Mouse (Mus musculus) embryonic fibroblast, embryonic 13.5 days (primary cell): ENCODE measurements around the gene Zfp382. TPM values are rescaled to one million over a fixed set of nuclear protein-coding genes. Genes with fewer than 3 reads are reported as not detected.
A peak's percentile ranks its signal among the peaks of the same experiment; 100 is the strongest.
"Not testable (repeated sequence)": the region's sequence is repeated elsewhere in the genome, so short reads cannot be mapped to it uniquely, and the experiment has no call there.

ENCODE experiments used
- H3K27ac ChIP-seq: 2 replicates; pipeline ENCODE4 v1.5.1; 2012; ENCODE audit warnings: low read length, control low read depth, inconsistent platforms; ENCODE audit not compliant: insufficient read depth
- H3K4me1 ChIP-seq: 2 replicates; pipeline ENCODE4 v1.6.1; 2011; ENCODE audit warnings: low read length; ENCODE audit not compliant: control insufficient read depth, insufficient read depth
- H3K4me3 ChIP-seq: 2 replicates; pipeline ENCODE4 v1.5.1; 2011; ENCODE audit warnings: mild to moderate bottlenecking, control low read depth, low read length; ENCODE audit not compliant: insufficient read depth
- CTCF ChIP-seq: IDR thresholded peaks from 2 replicates; pipeline ENCODE4 v1.5.1; 2011; ENCODE audit warnings: mild to moderate bottlenecking, control low read depth, low read length, moderate library complexity, borderline replicate concordance; ENCODE audit not compliant: insufficient read depth
- POLR2A ChIP-seq: IDR thresholded peaks from 2 replicates; pipeline ENCODE4 v1.6.1; 2011; ENCODE audit warnings: low read depth, mild to moderate bottlenecking, control low read depth, low read length, moderate library complexity
- polyA plus RNA-seq: library from polyadenylated mRNA; stranded (reverse); fragments of >200 nt; gene quantifications from 2 replicates; pipeline ENCODE4 v1.2.4, GENCODE M21; 2011; ENCODE audit warnings: low read depth; ENCODE audit not compliant: missing spikeins, insufficient read length

Zfp382 gene
- polyA plus RNA-seq, 1 experiment = 8.4 TPM

DNA sequence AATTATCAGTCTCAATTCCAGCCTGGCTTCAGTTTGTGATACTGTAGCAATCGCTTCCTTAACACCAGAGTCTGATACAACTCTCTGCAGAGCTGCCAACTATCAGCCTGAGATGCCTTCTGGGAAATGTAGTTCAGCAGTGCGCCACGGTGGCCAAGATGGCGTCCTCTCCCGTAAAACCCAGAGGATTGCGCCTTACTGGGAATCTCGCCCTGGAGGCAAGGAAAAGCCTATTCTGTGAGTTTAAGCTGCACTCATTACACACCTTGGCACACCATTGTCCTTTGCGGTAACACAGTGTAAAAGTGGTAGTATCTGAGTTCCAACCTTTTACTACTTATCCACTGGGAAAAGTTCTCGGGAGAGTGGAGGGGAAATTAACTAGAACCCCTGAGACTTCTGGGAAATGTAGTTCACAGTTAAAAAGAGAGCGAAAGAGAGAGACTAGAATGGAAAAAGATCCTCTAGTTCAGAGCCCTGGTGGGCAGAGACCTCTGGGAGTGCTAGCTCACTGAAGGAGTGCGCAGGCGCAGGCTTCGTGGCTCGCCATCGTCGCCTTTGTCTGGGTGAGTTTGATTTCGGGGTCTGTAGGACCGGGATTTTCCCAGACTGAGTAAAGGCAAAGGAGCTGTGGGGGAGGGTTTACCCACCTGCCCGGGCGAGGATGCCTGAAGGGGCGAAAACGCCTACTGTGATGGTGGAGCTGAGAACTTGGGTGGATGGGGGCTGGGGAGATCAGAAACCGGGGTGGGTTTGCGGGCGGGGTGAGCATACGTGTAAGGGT is 26.9 kb upstream of the Zfp382 start, which contains the start of gene Zfp260:
Gene Zfp260, plus strand, starts transcription at position 132 of the 784 bp plus-strand sequence.
- Histone ChIP-seq H3K4me3 (peak within 1 kb of the TSS; percentile 88), H3K27ac (peak within 1 kb of the TSS; percentile 98), H3K4me1 (no peaks in the 10 kb centered on the region)
- TF ChIP-seq POLR2A = peak; percentile 87
- no peak for TF ChIP-seq CTCF

DNA sequence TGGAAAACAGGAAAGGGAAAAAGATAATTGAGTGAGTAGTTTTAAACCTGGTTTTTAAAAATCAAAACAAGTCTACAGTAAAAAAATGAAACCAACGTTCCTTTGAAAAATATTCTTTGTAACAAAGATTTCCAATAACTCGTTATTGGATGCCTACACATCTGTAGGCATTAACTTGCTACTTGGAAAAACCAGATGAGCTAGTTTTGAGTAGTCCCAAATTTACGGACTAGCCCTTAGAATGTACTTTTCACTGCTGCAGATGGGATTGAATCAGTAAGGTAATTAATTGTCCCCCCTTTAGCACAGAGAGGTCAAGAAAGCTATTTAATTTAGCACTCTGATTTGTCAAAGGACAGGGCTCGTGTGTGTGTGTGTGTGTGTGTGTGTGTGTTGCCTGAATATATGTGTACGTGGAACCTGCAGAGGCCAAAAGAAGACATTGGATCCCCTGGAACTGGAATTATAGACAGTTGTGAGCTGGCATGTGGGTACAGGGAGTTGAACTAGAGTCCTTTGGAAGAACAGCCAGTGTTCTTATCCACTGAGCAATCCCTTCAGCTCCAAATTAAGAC is 26.1 kb upstream of the Zfp382 start:
- TF ChIP-seq POLR2A = peak; percentile 15; the same call in 1 of the 2 replicates
- TF ChIP-seq CTCF = no peak

DNA sequence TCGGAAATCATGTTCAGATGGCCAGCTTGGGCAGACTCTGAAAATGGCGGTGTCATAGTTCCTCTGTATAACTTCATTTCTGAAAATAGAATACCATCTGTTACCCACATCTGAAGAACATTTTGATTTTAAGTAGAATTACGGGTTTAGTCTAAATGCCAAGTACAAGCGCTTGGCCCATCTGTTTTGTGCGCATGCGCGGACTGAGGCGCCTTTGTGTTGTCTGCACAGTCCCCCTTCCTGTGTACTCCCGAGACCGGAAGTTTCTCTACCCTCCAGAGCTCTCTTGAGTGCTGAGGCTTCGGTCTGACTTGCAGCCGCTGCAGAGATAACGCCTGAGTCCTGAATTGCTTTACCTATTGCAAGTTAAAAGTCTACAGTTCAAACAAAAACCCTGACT is 22.4 kb upstream of the Zfp382 start:
- no peak overlapping the region for H3K27ac ChIP-seq
- no peak overlapping the region for H3K4me3 ChIP-seq
- no peak for TF ChIP-seq CTCF
- TF ChIP-seq POLR2A = no peak
- no peaks in the 10 kb centered on the region for H3K4me1 ChIP-seq

More for the DNA sequence above, 26.1 kb upstream of the Zfp382 start:
- Histone ChIP-seq H3K4me1 (no peaks in the 10 kb centered on the region), H3K27ac (peak overlapping the region; percentile 74), H3K4me3 (peak overlapping the region; percentile 88)

DNA sequence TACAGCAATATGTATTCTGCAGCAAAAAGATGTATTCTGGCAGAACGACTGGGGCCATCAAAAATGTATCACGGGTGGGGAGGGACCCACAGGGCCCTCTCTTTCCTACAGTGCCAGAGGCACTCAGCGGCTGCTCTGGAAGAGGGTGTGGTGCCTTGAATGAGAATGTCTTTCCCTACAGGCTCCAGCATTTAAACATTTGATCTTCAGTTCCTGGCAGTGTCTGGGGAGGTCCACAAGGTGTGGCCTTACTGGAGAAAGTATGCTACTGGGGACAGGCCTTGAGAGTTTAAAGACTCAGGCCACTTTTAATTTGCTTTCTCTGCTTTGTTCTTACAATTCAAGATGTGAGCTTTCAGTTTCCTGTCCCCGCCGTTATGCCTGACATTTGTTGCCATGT is 5.7 kb upstream of the Zfp382 start:
- no peaks in the 10 kb centered on the region for H3K4me1 ChIP-seq
- H3K4me3 ChIP-seq = no peak overlapping the region
- H3K27ac ChIP-seq = no peak overlapping the region
- TF ChIP-seq POLR2A = no peak
- TF ChIP-seq CTCF = no peak

DNA sequence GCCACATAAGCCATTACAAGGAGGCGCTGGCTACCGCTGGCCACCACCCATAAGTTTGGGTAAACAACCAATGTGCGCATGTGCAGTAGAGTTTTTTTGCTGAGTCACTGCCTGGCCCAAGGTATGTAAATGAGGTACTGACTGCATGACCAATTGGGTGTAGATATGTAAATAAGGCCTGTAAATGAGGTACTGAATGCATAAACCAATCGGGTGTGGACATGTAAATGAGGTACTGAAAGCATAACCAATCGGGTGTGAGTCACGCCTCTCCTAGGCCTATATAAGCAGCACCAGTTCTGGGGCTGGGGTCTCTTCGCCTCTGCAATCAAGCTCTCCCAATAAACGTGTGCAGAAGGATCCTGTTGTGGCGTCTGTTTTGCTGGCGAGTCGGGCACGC is 3.8 kb upstream of the Zfp382 start:
- H3K4me3 ChIP-seq, H3K4me1 ChIP-seq, H3K27ac ChIP-seq: not testable (repeated sequence)

DNA sequence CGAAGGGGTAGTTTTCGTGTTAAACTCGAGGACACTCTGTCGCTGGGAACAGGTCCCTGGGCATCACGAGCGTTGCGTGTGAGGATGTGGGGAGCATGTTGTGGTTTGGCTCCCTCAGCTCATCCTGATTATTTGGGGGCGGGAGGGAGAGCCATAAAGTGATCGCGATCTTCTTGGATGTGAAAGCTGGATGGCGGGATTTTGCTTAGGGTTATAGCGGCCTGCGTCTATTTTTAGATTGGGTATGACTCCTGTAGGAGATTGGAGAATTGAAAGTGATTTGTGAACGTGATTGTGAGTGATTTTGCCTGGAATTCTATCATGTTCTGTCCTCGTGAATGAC is 417 bp downstream of the Zfp382 start:
- no peak for TF ChIP-seq POLR2A
- no peak for TF ChIP-seq CTCF
- Histone ChIP-seq H3K27ac (peak overlapping the region; percentile 15), H3K4me3 (peak overlapping the region; percentile 74), H3K4me1 (no peaks in the 10 kb centered on the region)

DNA sequence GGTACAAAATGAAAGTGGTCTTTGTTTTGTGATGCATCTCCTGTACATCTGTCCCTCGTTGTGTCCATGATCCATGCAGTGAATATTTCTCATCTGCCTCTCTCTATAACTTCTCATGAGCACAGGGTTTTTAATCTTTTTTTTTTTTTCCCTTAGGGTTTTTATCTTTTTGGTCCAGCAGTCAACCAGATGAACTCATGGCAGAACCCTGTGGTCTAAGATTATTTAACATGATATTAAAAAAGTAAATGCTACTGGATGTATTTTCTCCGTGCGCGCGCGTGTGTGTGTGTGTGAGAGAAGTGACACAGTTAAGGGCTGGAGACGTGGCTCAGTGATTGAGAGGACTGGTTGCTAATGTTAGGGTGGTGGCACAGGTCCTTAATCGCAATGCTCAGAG is 8.2 kb downstream of the Zfp382 start:
- Histone ChIP-seq H3K27ac (no peak overlapping the region), H3K4me1 (no peaks in the 10 kb centered on the region), H3K4me3 (no peak overlapping the region)
- TF ChIP-seq CTCF (no peak), POLR2A (no peak)

DNA sequence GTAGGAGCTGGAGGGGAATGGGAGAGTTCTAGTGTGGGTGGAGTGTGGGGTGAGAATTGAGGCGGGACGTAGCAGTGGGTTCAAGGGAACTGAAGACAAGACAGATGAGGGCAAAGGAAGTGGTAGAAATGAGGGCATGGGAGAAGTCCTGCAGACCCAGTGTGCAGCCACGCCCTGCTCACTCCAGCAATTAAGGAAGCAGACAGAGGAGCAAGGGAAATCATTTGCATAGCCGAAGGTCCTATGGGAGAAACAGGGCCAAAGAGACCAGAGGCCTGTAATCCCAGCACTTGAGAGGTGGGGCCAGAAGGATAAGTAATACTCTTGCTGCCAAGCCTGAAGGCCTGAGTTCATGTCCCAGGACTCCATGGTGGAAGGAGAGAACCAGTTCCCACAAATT is 10.7 kb downstream of the Zfp382 start:
- TF ChIP-seq CTCF (no peak), POLR2A (no peak)
- no peak overlapping the region for H3K4me3 ChIP-seq
- H3K27ac ChIP-seq = no peak overlapping the region
- H3K4me1 ChIP-seq = no peaks in the 10 kb centered on the region

DNA sequence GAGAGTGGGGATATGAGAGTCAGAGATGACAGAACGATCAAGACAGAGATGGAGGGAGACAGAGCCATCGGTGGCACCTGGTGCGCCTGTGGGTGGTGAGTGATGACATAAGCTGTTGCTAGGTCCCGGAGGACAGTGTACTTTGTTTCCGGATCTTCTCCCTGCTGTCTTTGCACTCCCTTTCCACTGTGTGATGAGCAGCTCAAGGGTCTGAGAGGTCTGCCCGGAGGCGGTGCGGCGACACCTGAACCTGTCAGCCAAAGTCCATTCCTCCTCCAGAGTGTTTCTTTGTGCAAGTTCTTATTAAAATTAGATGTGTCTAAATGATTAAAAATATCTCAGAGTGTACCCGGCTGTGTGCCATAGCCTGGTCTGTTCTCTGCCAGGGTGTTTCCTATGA is 15.1 kb downstream of the Zfp382 start:
- TF ChIP-seq CTCF (no peak), POLR2A (no peak)
- H3K4me3 ChIP-seq = no peak overlapping the region

DNA sequence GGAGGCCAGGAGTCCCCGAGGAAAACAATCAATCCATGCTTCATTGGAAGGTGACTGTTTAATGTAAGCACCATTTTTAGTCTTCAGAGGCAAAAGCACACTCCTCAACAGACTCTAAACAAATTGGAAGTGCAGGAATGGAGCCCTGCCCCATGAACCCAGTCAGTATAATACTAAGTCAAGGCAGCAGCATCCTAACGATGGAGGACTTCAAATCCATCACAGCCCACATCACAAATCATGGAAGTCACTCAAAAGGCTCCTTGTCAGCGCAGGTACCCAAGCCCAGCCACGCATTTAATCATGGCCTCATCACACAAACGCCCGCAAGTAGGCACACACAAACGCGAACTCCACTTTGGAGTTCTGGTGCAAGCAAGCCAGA is 21.4 kb downstream of the Zfp382 start:
- H3K4me3 ChIP-seq = peak overlapping the region; percentile 8; the same call in 1 of the 2 replicates
- H3K27ac ChIP-seq = no peak overlapping the region
- TF ChIP-seq POLR2A (no peak), CTCF (no peak)
- no peaks in the 10 kb centered on the region for H3K4me1 ChIP-seq

More for the DNA sequence above, 15.1 kb downstream of the Zfp382 start:
- H3K4me1 ChIP-seq = no peaks in the 10 kb centered on the region
- no peak overlapping the region for H3K27ac ChIP-seq

DNA sequence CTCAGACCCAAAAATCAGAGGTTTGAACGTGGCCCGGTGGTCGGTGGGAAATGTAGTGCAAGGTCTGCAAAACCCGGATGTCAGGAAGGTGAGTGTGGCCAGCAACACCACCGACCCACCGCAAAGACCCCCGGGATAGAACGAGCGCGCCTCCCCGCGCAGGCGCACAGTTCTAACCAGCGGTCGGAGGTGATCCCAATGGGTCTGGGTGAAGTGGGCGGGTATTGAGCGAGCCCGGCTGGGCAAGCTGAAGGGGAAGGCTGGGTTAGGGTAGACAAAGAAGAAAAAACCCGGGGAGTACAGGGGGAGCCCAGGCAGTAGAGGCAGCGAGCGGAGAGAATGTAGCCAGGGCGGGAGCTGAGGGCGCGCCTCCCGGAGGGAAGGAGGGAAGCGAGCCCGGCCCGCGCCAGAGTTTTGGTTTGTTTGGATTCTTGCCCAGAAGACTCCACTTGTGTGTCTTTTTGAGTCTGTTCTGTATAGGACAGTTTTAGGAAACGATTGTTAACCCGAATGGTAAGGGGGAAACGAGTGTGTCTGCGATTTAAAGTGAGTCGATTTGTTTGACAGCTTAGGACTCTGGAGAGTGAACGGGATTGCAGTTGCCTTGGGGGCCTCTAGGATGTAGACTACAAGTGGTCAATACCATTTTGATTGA is 21.9 kb downstream of the Zfp382 start:
- TF ChIP-seq POLR2A (no peak), CTCF (no peak)
- Histone ChIP-seq H3K4me1 (no peaks in the 10 kb centered on the region), H3K27ac (no peak overlapping the region), H3K4me3 (peak overlapping the region; percentile 8)
